Mouse (Mus musculus): ENCODE measurements at regions not wholly inside any gene's neighbourhood (a gene's known extent, or its start where the extent isn't known, plus 50 kb on each side); places are given as distances from the start of the nearest gene placed in this dataset.
"Not testable (repeated sequence)": the region's sequence is repeated elsewhere in the genome, so short reads cannot be mapped to it uniquely, and the experiment has no call there.

DNA sequence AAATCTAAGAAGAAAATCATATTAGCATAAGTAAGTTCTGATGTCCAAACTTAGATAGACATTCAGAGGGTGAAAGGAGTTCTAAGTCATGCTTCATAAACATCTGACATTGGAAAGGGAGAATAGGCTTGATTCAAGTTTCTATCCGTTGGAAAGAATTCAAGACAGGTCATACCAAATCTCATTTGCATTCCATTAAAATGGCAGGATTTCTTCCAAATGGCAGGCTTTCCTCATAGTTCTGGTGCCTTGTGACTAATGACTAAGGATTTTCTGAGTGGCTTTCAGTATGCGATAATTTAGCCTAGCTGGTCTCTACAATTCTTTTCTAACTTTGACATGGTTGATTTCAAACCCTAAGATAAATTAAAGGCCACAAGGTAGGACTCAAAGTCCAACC, 1466.9 kb downstream of the Zfp704 start:
- no peak overlapping the region for H3K27ac ChIP-seq
- ATAC-seq (ENCODE audit: insufficient number of reproducible peaks, insufficient read depth, low FRiP score, low TSS enrichment): no peak
- 77% methylated on average over 2 of the region's 2 CpGs for WGBS
- H3K9me3 ChIP-seq: 0 out of 2 replicates have a peak, but pooled peaks cover 8% of the 10 kb centered on the region
- no peaks in the 10 kb centered on the region for H3K36me3 ChIP-seq
- H3K4me2 ChIP-seq (replicated peaks): no peak overlapping the region
- no peaks in the 10 kb centered on the region for H3K27me3 ChIP-seq
- H3K4me3 ChIP-seq: no peak overlapping the region
- H3K9ac ChIP-seq: no peak overlapping the region
- H3K4me1 ChIP-seq: no peaks in the 10 kb centered on the region

DNA sequence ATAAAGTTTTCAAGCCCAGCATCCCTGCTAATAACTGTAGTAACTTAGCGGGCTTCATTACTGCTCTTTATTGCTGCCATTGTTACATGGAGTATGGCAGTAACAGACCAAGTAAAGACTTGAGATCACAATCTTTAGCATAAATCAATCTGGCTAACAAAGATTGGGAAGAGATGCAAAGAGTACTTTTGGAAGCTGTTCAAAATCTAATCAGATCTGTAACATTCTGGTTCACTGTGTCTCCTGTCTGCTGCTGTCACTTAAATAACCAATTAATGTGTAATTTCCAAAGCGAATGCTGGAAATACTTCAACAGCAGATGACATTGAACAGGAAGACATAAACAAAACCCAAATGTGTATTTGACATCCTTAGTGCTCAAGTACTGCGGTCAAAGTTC, 1467.7 kb downstream of the Zfp704 start:
- H3K4me2 ChIP-seq (replicated peaks): no peak overlapping the region
- 0 out of 2 replicates have a peak, but pooled peaks cover 4% of the 10 kb centered on the region for H3K9me3 ChIP-seq
- no peaks in the 10 kb centered on the region for H3K4me1 ChIP-seq
- 67% methylated on average over 3 of the region's 3 CpGs for WGBS
- H3K27ac ChIP-seq: no peak overlapping the region
- ATAC-seq (ENCODE audit: insufficient number of reproducible peaks, insufficient read depth, low FRiP score, low TSS enrichment): no peak
- H3K4me3 ChIP-seq: no peak overlapping the region
- no peaks in the 10 kb centered on the region for H3K27me3 ChIP-seq
- no peaks in the 10 kb centered on the region for H3K36me3 ChIP-seq
- no peak overlapping the region for H3K9ac ChIP-seq

GRCm38 (mm10) chr3:8141664-8142084, 1468.2 kb downstream of the Zfp704 start:
- Histone ChIP-seq H3K4me3 (no peak overlapping the region), H3K9ac (no peak overlapping the region)

DNA sequence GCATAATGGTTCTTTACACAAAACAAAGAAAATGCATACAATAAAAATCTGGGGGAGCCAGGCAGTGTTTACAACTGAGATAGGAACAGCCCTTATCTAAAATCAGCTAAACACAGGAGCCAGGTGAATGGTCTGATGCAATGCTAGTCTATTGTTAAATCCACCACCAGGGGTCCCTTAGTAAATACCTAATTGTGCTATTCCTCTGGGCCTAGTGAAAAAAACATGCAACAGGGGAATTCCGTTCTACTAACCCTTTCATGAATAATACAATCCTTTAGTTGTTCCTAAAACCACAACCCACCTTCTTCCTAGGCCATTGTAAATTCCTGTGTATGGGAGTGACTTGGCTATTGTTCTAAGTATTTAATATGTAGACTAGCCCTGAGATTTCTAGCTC, 1486.2 kb downstream of the Zfp704 start:
- H3K4me1 ChIP-seq; H3K27me3 ChIP-seq; H3K9ac ChIP-seq; H3K4me2 ChIP-seq (replicated peaks); H3K36me3 ChIP-seq; H3K27ac ChIP-seq; ATAC-seq (ENCODE audit: insufficient number of reproducible peaks, insufficient read depth, low FRiP score, low TSS enrichment); H3K4me3 ChIP-seq; H3K9me3 ChIP-seq: not testable (repeated sequence)
- WGBS: 53% methylated on average over 1 of the region's 1 CpGs

More at GRCm38 (mm10) chr3:8141664-8142084, 1468.2 kb downstream of the Zfp704 start:
- no peak overlapping the region for H3K4me2 ChIP-seq (replicated peaks)
- 58% methylated on average over 2 of the region's 2 CpGs for WGBS
- no peaks in the 10 kb centered on the region for H3K36me3 ChIP-seq
- no peaks in the 10 kb centered on the region for H3K27me3 ChIP-seq
- H3K27ac ChIP-seq: no peak overlapping the region
- no peak for ATAC-seq (ENCODE audit: insufficient number of reproducible peaks, insufficient read depth, low FRiP score, low TSS enrichment)
- no peaks in the 10 kb centered on the region for H3K9me3 ChIP-seq
- no peaks in the 10 kb centered on the region for H3K4me1 ChIP-seq

DNA sequence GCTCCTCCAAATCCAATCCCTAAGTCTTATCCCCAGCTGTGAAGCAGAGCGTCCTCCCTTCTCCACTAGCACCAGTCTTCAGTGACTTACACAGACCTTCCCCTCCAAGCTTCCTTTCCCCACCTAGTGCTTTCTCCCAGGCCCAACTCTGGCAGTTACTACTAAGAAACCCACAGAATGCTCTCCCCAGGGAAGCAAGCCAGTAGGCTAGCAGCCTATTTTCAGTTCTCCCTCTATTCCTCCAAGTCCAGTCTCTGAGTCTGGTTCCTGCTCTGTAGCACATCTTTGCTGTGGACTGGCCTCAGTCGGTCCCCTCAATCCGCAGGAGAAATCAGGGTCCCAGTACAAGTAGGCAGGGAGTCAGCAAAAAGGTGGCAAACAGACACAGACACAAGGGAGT, 1486.7 kb downstream of the Zfp704 start:
- no peaks in the 10 kb centered on the region for H3K9me3 ChIP-seq
- H3K9ac ChIP-seq: no peak overlapping the region
- no peaks in the 10 kb centered on the region for H3K4me1 ChIP-seq
- no peak for ATAC-seq (ENCODE audit: insufficient number of reproducible peaks, insufficient read depth, low FRiP score, low TSS enrichment)
- no peaks in the 10 kb centered on the region for H3K36me3 ChIP-seq
- no peak overlapping the region for H3K4me3 ChIP-seq
- no peak overlapping the region for H3K27ac ChIP-seq
- no peaks in the 10 kb centered on the region for H3K27me3 ChIP-seq
- WGBS: 65% methylated on average over 3 of the region's 3 CpGs
- no peak overlapping the region for H3K4me2 ChIP-seq (replicated peaks)

DNA sequence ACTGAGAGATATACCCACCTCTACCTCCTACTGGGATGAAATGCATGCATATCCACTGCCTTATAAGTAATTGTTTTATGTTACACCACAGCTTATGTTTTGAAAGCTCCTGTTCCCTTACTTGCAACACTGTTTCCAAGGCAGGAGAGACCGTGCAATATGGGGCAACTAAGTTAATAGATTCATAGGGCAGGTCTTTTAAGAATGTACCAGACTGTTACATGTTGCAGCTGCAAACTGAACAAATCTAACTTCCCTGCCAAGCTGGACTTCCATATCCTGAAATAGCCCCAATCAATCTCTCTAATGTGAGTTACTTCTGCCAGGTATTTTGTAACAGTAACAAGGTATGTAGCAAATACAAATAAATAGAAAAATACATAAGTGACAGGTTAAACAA, 1478.0 kb upstream of the 1700008P02Rik start:
- Histone ChIP-seq H3K4me3 (no peak overlapping the region), H3K4me2 (replicated peaks) (no peak overlapping the region), H3K9ac (no peak overlapping the region), H3K27ac (no peak overlapping the region), H3K27me3 (no peaks in the 10 kb centered on the region), H3K36me3 (no peaks in the 10 kb centered on the region), H3K4me1 (no peaks in the 10 kb centered on the region), H3K9me3 (no peaks in the 10 kb centered on the region)
- ATAC-seq (ENCODE audit: insufficient number of reproducible peaks, insufficient read depth, low FRiP score, low TSS enrichment): no peak
- WGBS: 88% methylated on average over 1 of the region's 1 CpGs

- ATAC-seq (ENCODE audit: insufficient number of reproducible peaks, insufficient read depth, low FRiP score, low TSS enrichment): no peak
- no peak overlapping the region for H3K9ac ChIP-seq
- 67% methylated on average over 2 of the region's 2 CpGs for WGBS
Measured at GRCm38 (mm10) chr3:8084749-8085148, 1464.5 kb upstream of the 1700008P02Rik start.

GRCm38 (mm10) chr3:8053711-8054110, 1433.5 kb upstream of the 1700008P02Rik start:
- no peak for ATAC-seq (ENCODE audit: insufficient number of reproducible peaks, insufficient read depth, low FRiP score, low TSS enrichment)
- Histone ChIP-seq H3K27ac (no peak overlapping the region), H3K27me3 (no peaks in the 10 kb centered on the region), H3K9ac (no peak overlapping the region), H3K36me3 (no peaks in the 10 kb centered on the region), H3K9me3 (no peaks in the 10 kb centered on the region), H3K4me3 (no peak overlapping the region), H3K4me1 (no peaks in the 10 kb centered on the region), H3K4me2 (replicated peaks) (no peak overlapping the region)

More at GRCm38 (mm10) chr3:8084749-8085148, 1464.5 kb upstream of the 1700008P02Rik start:
- Histone ChIP-seq H3K4me1 (no peaks in the 10 kb centered on the region), H3K4me3 (no peak overlapping the region), H3K4me2 (replicated peaks) (no peak overlapping the region), H3K9me3 (no peaks in the 10 kb centered on the region), H3K27ac (no peak overlapping the region), H3K36me3 (no peaks in the 10 kb centered on the region), H3K27me3 (no peaks in the 10 kb centered on the region)

DNA sequence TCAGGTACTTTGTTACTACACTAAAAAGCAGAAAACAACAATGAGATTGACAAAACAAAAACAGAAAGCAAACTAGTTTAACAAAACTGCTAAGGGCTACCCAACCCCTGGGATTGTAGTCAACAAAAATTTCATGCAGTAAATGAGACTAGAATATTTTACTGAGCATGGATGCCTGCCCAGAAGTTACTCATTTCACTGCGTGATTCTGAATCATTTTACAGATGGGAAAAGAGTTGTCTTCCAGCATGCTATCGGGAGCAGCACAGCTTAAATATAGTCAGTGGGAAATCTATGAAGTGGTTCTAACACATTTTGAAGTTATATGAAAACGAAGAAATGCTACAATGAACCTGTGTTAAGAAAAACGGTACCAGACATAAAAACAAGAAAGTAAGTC, 1430.9 kb upstream of the 1700008P02Rik start:
- WGBS: 81% methylated on average over 4 of the region's 4 CpGs
- ATAC-seq (ENCODE audit: insufficient number of reproducible peaks, insufficient read depth, low FRiP score, low TSS enrichment): no peak

GRCm38 (mm10) chr3:8049706-8050105, 1429.5 kb upstream of the 1700008P02Rik start:
- H3K4me2 ChIP-seq (replicated peaks): no peak overlapping the region
- no peak overlapping the region for H3K27ac ChIP-seq
- WGBS: 75% methylated on average over 1 of the region's 1 CpGs
- H3K4me1 ChIP-seq: no peaks in the 10 kb centered on the region
- no peaks in the 10 kb centered on the region for H3K36me3 ChIP-seq
- H3K9me3 ChIP-seq: no peaks in the 10 kb centered on the region
- no peak for ATAC-seq (ENCODE audit: insufficient number of reproducible peaks, insufficient read depth, low FRiP score, low TSS enrichment)
- no peak overlapping the region for H3K9ac ChIP-seq
- no peak overlapping the region for H3K4me3 ChIP-seq
- no peaks in the 10 kb centered on the region for H3K27me3 ChIP-seq

More for the DNA sequence above, 1430.9 kb upstream of the 1700008P02Rik start:
- Histone ChIP-seq H3K27me3 (no peaks in the 10 kb centered on the region), H3K9me3 (no peaks in the 10 kb centered on the region), H3K4me3 (no peak overlapping the region), H3K9ac (no peak overlapping the region), H3K4me1 (no peaks in the 10 kb centered on the region), H3K4me2 (replicated peaks) (no peak overlapping the region), H3K27ac (no peak overlapping the region), H3K36me3 (no peaks in the 10 kb centered on the region)

DNA sequence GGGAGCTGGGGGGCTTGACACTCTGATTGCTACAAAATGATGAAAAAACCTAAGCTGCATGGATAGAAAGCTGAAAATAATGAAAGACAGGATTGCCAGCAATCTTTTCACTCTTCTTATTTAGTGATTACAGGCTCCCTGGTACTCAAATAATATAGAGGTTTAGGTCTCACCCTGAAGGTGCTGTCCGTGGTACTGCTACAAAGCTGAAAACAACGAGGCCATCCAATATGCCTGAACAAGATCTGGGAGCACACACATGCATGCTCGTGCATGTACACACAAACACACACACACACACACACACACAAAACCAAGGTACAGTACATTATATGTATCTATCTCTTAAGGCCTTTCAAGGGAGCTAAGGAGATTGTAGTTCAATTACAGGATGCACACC, 1426.1 kb upstream of the 1700008P02Rik start:
- 50% methylated on average over 3 of the region's 3 CpGs for WGBS

GRCm38 (mm10) chr3:8036697-8037096, 1416.5 kb upstream of the 1700008P02Rik start:
- H3K36me3 ChIP-seq: no peaks in the 10 kb centered on the region
- peaks cover 8% of the 10 kb centered on the region for H3K4me1 ChIP-seq
- WGBS: 16% methylated on average over 1 of the region's 1 CpGs
- H3K4me2 ChIP-seq (replicated peaks): no peak overlapping the region
- no peak overlapping the region for H3K9ac ChIP-seq
- ATAC-seq (ENCODE audit: insufficient number of reproducible peaks, insufficient read depth, low FRiP score, low TSS enrichment): peak; percentile 75; the same call in 1 of the 2 replicates
- H3K9me3 ChIP-seq: no peaks in the 10 kb centered on the region
- no peak overlapping the region for H3K4me3 ChIP-seq
- no peaks in the 10 kb centered on the region for H3K27me3 ChIP-seq
- no peak overlapping the region for H3K27ac ChIP-seq

More for the DNA sequence above, 1426.1 kb upstream of the 1700008P02Rik start:
- Histone ChIP-seq H3K4me2 (replicated peaks) (no peak overlapping the region), H3K27me3 (no peaks in the 10 kb centered on the region), H3K4me3 (no peak overlapping the region), H3K36me3 (no peaks in the 10 kb centered on the region), H3K27ac (no peak overlapping the region), H3K4me1 (no peaks in the 10 kb centered on the region), H3K9ac (no peak overlapping the region), H3K9me3 (no peaks in the 10 kb centered on the region)
- no peak for ATAC-seq (ENCODE audit: insufficient number of reproducible peaks, insufficient read depth, low FRiP score, low TSS enrichment)

Data from embryonic facial prominence, embryonic 12.5 days (tissue).